Mouse (Mus musculus) lung, postnatal 25 days (tissue): ENCODE results near the gene Gm7970.
"Not testable (repeated sequence)": the region's sequence is repeated elsewhere in the genome, so short reads cannot be mapped to it uniquely, and the experiment has no call there.

ENCODE experiments used
- DNase-seq: peaks from one replicate; pipeline ENCODE4 v3.0.0; 2022; ENCODE audit warnings: low spot score

The Gm7970 gene

GRCm38 (mm10) chr14:41555483-41555882 is at the start of gene Gm7970:
Gene Gm7970 (minus strand): TSS chr14:41555583.
- DNase-seq: not testable (repeated sequence)

- not testable (repeated sequence) for DNase-seq
Measured at GRCm38 (mm10) chr14:41600935-41601334, 45.6 kb upstream of the Gm7970 start.

GRCm38 (mm10) chr14:41586346-41586745 is 31.0 kb upstream of the Gm7970 start:
- DNase-seq: not testable (repeated sequence)

GRCm38 (mm10) chr14:41572911-41573310 is 17.5 kb upstream of the Gm7970 start, which contains the start of gene 1700049E17Rik2:
Gene 1700049E17Rik2 (plus strand): TSS chr14:41573211.
- DNase-seq: not testable (repeated sequence)

GRCm38 (mm10) chr14:41524695-41525094 is 30.7 kb downstream of the Gm7970 start:
- DNase-seq: not testable (repeated sequence)

- DNase-seq: not testable (repeated sequence)
Measured at GRCm38 (mm10) chr14:41520683-41521082, 34.7 kb downstream of the Gm7970 start.
